Mouse (Mus musculus) G1E (cell line): ENCODE results near the gene Cox14.

Source experiments
- CTCF ChIP-seq: IDR thresholded peaks from 2 replicates; pipeline ENCODE4 v1.5.1; 2012; ENCODE audit warnings: low read depth, low read length, inconsistent platforms, mixed read lengths
- GATA1 ChIP-seq: IDR thresholded peaks from 2 replicates; pipeline ENCODE4 v1.6.1; 2012; ENCODE audit warnings: borderline replicate concordance, low read length, inconsistent platforms, mixed read lengths
- TAL1 ChIP-seq: conservative IDR thresholded peaks from 2 replicates; pipeline ENCODE4 v1.6.1; 2012; ENCODE audit warnings: low read depth, low read length, inconsistent platforms, mixed read lengths

DNA sequence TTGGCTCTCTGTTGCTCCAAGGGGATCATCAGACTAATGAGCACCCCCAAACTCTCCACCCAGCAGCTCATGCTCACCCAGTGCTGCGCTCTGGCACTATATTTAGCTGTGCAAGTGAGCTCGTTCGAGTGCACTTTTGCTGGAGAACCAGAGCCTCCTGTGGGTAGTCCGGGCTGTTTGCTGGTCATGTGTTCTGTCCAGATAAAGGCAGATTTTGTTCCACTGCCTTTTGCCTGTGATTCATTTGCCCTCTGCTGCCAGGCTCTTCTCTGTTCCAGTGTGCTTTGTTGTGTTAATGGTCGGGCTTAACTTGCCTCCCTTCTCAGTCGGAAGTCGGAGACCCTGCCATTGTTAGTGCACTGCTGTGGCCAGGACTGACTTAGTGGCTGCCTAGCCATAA lies 20.5 kb upstream of the Cox14 start:
- TF ChIP-seq TAL1 (no peak), GATA1 (no peak), CTCF (no peak)
